Comparison of ENCODE assay signal across 48 mouse cellular contexts in the genomic region with DNA sequence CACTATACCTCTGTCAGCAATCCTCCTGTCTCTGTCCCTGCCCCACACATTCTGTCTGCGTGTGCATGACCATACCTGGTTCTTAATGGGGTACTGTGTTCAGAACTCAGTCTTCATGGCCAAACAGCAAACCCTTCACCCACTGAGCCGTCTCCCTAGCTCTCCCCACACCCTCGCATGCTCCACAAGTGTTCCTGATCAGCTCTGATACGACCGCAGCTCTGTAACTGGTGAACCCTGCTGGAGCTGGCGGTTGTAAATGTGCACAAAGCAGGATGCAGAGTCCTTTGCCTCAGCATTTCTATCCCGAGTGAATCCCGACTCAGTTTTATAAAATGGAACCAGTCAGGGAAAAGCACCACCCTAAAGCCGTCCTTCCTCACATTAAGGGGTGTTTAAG. TPM values are rescaled to one million over a fixed set of nuclear protein-coding genes. Genes with fewer than 3 reads are reported as not detected.
"Had no signal": no experiment of that assay in that cellular context is flagged by ENCODE, and none has a peak within 500 bp of the region (broad histone marks: within the 10 kb centered on the region; RNA-seq: fewer than 3 reads in every experiment).

No protein-coding gene starts in this region.

- DNase-seq: heart, postnatal 10 days; heart, postnatal 14 days; heart, postnatal 36 days; heart, postnatal 4 days; kidney, adult 11 months; kidney, adult 18-20 months; kidney, adult 2 months; kidney, adult 8-10 months; kidney, adult 9 months; kidney, postnatal 10 days; kidney, postnatal 14 days; kidney, postnatal 36 days; kidney, postnatal 4 days; layer of hippocampus, adult 9-11 months; layer of hippocampus, postnatal 36 days had no signal

- H3K9ac ChIP-seq: heart, embryonic 12.5 days; heart, embryonic 13.5 days; heart, embryonic 15.5 days; hindbrain, embryonic 12.5 days; hindbrain, embryonic 13.5 days; hindbrain, embryonic 14.5 days; hindbrain, embryonic 15.5 days; intestine, embryonic 15.5 days; kidney, embryonic 15.5 days had no signal

- H3K9me3 ChIP-seq: heart, embryonic 10.5 days; heart, embryonic 12.5 days; heart, embryonic 13.5 days; heart, embryonic 15.5 days; hindbrain, embryonic 10.5 days; hindbrain, embryonic 12.5 days; hindbrain, embryonic 13.5 days; hindbrain, embryonic 15.5 days; intestine, embryonic 15.5 days; kidney, embryonic 15.5 days had no signal

- H3K27ac ChIP-seq: heart, embryonic 10.5 days; heart, embryonic 13.5 days; heart, embryonic 15.5 days; hindbrain, embryonic 10.5 days; hindbrain, embryonic 12.5 days; hindbrain, embryonic 13.5 days; hindbrain, embryonic 14.5 days; hindbrain, embryonic 15.5 days; hindbrain, postnatal 0 days; intestine, embryonic 15.5 days; kidney, embryonic 15.5 days; kidney, postnatal 0 days; layer of hippocampus, adult 2 months had no signal

- H3K4me1 ChIP-seq: heart, embryonic 10.5 days; heart, embryonic 13.5 days; heart, embryonic 15.5 days; hindbrain, embryonic 10.5 days; hindbrain, embryonic 12.5 days; hindbrain, embryonic 13.5 days; hindbrain, embryonic 15.5 days; intestine, embryonic 15.5 days had no signal

- H3K4me3 ChIP-seq: heart, embryonic 10.5 days; heart, embryonic 12.5 days; heart, embryonic 13.5 days; heart, embryonic 15.5 days; hindbrain, embryonic 10.5 days; hindbrain, embryonic 12.5 days; hindbrain, embryonic 13.5 days; hindbrain, embryonic 15.5 days; intestine, embryonic 15.5 days; kidney, embryonic 15.5 days; layer of hippocampus, adult 2 months had no signal

- H3K36me3 ChIP-seq: heart, embryonic 12.5 days; heart, embryonic 15.5 days; hindbrain, embryonic 10.5 days; hindbrain, embryonic 12.5 days; hindbrain, embryonic 13.5 days; hindbrain, embryonic 15.5 days; intestine, embryonic 15.5 days had no signal

- H3K27me3 ChIP-seq: heart, embryonic 12.5 days; heart, embryonic 13.5 days; heart, embryonic 15.5 days; hindbrain, embryonic 12.5 days; hindbrain, embryonic 13.5 days; hindbrain, embryonic 15.5 days; intestine, embryonic 15.5 days; kidney, embryonic 15.5 days had no signal

- H3K4me2 ChIP-seq: heart, embryonic 11.5 days; heart, embryonic 12.5 days; heart, embryonic 13.5 days; heart, embryonic 15.5 days; hindbrain, embryonic 12.5 days; hindbrain, embryonic 13.5 days; hindbrain, embryonic 14.5 days; hindbrain, embryonic 15.5 days; intestine, embryonic 15.5 days; kidney, embryonic 15.5 days had no signal

- ATAC-seq: hindbrain, embryonic 16.5 days; hindbrain, postnatal 0 days; inflammation-experienced regulatory T-cells, adult 6 months; intestine, embryonic 15.5 days; intestine, embryonic 16.5 days; intestine, postnatal 0 days had no signal

RNA-seq across cellular contexts. Expression of a gene that starts 6.3 kb away (rescaled TPM):
- total RNA-seq: heart, postnatal 10 days; heart, postnatal 14 days; heart, postnatal 25 days; heart, postnatal 36 days; heart, postnatal 4 days; hematopoietic stem cell, adult 5-6 weeks; hindbrain, postnatal 0 days; layer of hippocampus, adult 18-20 months; layer of hippocampus, adult 8-10 months; layer of hippocampus, postnatal 14 days; layer of hippocampus, postnatal 25 days had no signal
- polyA plus RNA-seq: heart, embryonic 14.5 days; heart, postnatal 0 days; hindbrain, embryonic 14.5 days; hindbrain, postnatal 0 days; inflammation-experienced regulatory T-cells, adult 6 months had no signal

RNA-seq across cellular contexts. Expression of a gene that starts 9.9 kb away (rescaled TPM):
- total RNA-seq: hematopoietic stem cell, adult 5-6 weeks had no signal
- polyA plus RNA-seq: inflammation-experienced regulatory T-cells, adult 6 months had no signal

RNA-seq across cellular contexts. Expression of a gene that starts 15.5 kb away (rescaled TPM):
- total RNA-seq: heart, postnatal 10 days; heart, postnatal 14 days; heart, postnatal 25 days; heart, postnatal 36 days; heart, postnatal 4 days; hematopoietic stem cell, adult 5-6 weeks; hindbrain, postnatal 0 days; layer of hippocampus, adult 18-20 months; layer of hippocampus, adult 2 months; layer of hippocampus, adult 8-10 months; layer of hippocampus, postnatal 10 days; layer of hippocampus, postnatal 14 days; layer of hippocampus, postnatal 25 days; layer of hippocampus, postnatal 36 days had no signal
- polyA plus RNA-seq: heart, embryonic 11.5 days; heart, embryonic 12.5 days; heart, embryonic 13.5 days; heart, embryonic 14.5 days; heart, embryonic 15.5 days; heart, embryonic 16.5 days; heart, postnatal 0 days; hindbrain, embryonic 10.5 days; hindbrain, embryonic 11.5 days; hindbrain, embryonic 12.5 days; hindbrain, embryonic 13.5 days; hindbrain, embryonic 14.5 days; hindbrain, embryonic 16.5 days; hindbrain, postnatal 0 days; inflammation-experienced regulatory T-cells, adult 6 months; intestine, embryonic 14.5 days; intestine, embryonic 15.5 days; intestine, embryonic 16.5 days; intestine, postnatal 0 days; kidney, adult 2 months; kidney, embryonic 14.5 days; kidney, embryonic 15.5 days; kidney, postnatal 0 days; large intestine, adult 2 months had no signal
